Mouse (Mus musculus) forebrain, embryonic 15.5 days (tissue): ENCODE results near the gene Phf21a. TPM values are rescaled to one million over a fixed set of nuclear protein-coding genes. Genes with fewer than 3 reads are reported as not detected.

ENCODE experiments used
- ATAC-seq: fragments of 200-750 bp; cut with Nextera tagmentation; replicated peaks from 2 replicates; pipeline ENCODE4 v1.8.0; 2017; ENCODE audit warnings: mild to moderate bottlenecking, moderate TSS enrichment, moderate library complexity
- H3K27ac ChIP-seq: fragments of 300-500 bp; sonication (generic); replicated peaks from 2 replicates; pipeline ENCODE4 v1.5.1; 2015; ENCODE audit warnings: mild to moderate bottlenecking, inconsistent platforms
- H3K27me3 ChIP-seq: fragments of 300-500 bp; sonication (generic); 2 replicates; pipeline ENCODE4 v1.6.1; 2015; ENCODE audit warnings: inconsistent platforms
- H3K36me3 ChIP-seq: fragments of 300-500 bp; sonication (generic); 2 replicates; pipeline ENCODE4 v1.6.1; 2015; ENCODE audit warnings: mild to moderate bottlenecking, inconsistent platforms
- H3K4me1 ChIP-seq: fragments of 300-500 bp; sonication (generic); 2 replicates; pipeline ENCODE4 v1.6.1; 2015; ENCODE audit warnings: inconsistent platforms
- H3K4me2 ChIP-seq: fragments of 300-500 bp; sonication (generic); replicated peaks from 2 replicates; pipeline ENCODE4 v1.6.1; 2015; ENCODE audit warnings: mild to moderate bottlenecking, inconsistent platforms
- H3K4me3 ChIP-seq: fragments of 300-500 bp; sonication (generic); 2 replicates; pipeline ENCODE4 v1.5.1; 2015; ENCODE audit warnings: mild to moderate bottlenecking, inconsistent platforms
- H3K9ac ChIP-seq: fragments of 300-500 bp; sonication (generic); replicated peaks from 2 replicates; pipeline ENCODE4 v1.6.1; 2015; ENCODE audit warnings: mild to moderate bottlenecking, inconsistent platforms
- H3K9me3 ChIP-seq: fragments of 300-500 bp; sonication (generic); 2 replicates; pipeline ENCODE4 v1.6.1; 2016; ENCODE audit warnings: inconsistent platforms
- WGBS: fragments of 180-500 bp; shearing (Covaris S2); methylation state at CpG from one replicate; pipeline ENCODE4 v1.1.7; 2015; ENCODE audit warnings: mixed read lengths; 5-methylcytosine and 5-hydroxymethylcytosine counted together
- polyA plus RNA-seq: library from polyadenylated mRNA; unstranded; fragments of >200 nt; fragmentation: Nextera tagmentation; extraction: Ambion mirVana; gene quantifications from 2 replicates; pipeline ENCODE4 v1.2.1, GENCODE M21; 2015

Phf21a gene
- polyA plus RNA-seq, 1 experiment from 2014 or later = 46.8 TPM

DNA sequence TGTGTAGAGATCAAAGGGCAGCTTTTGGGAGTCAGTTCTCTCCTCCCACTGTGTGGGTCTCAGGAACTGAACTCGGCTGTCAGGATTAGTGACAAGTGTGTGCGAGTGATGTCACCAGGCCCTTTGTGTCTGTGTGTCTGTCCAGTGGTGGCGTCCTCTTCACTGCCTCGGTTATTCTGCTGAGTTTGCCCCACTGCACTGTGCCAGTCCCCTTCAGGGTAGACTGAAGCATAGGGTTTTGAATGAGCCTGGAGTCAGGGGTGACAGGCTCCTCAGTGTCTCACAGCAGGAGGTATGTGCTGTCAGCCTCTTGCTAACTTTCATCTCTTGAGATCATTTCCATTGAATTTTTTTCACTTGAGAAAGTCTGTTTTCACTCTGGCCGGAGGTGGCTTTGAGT is 260.5 kb downstream of the Phf21a start:
- no peak overlapping the region for H3K27ac ChIP-seq
- ATAC-seq = no peak
- H3K27me3 ChIP-seq = no peaks in the 10 kb centered on the region
- no peak overlapping the region for H3K4me2 ChIP-seq
- WGBS = 19% methylated on average over 5 of the region's 5 CpGs
- no peaks in the 10 kb centered on the region for H3K9me3 ChIP-seq
- no peaks in the 10 kb centered on the region for H3K4me1 ChIP-seq
- peaks cover 56% of the 10 kb centered on the region for H3K36me3 ChIP-seq
- no peak overlapping the region for H3K4me3 ChIP-seq
- no peak overlapping the region for H3K9ac ChIP-seq

DNA sequence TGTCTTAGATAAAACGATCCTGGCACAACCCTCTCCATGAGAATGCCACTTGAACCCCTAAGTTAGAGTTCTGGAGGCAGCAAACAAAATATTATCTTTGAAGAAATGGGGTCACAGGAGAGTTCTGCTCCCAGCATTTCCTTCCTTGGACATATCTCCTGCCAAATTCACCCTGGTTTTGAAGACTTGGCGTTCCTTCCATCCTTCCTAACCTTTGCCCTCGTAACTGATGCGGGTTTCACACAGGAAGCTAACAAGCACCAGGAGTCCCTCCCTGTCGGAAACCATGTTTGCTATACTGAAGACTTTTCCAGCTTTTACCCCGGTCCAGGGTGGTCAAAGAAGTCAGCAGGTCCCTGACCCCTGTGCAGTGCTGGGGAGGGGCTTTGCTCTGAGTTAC is 261.3 kb downstream of the Phf21a start:
- ATAC-seq = no peak
- Histone ChIP-seq H3K4me1 (no peaks in the 10 kb centered on the region), H3K27me3 (no peaks in the 10 kb centered on the region), H3K4me2 (no peak overlapping the region), H3K9ac (no peak overlapping the region), H3K9me3 (no peaks in the 10 kb centered on the region), H3K36me3 (peaks cover 56% of the 10 kb centered on the region), H3K27ac (no peak overlapping the region), H3K4me3 (no peak overlapping the region)
- WGBS = 84% methylated on average over 6 of the region's 6 CpGs

DNA sequence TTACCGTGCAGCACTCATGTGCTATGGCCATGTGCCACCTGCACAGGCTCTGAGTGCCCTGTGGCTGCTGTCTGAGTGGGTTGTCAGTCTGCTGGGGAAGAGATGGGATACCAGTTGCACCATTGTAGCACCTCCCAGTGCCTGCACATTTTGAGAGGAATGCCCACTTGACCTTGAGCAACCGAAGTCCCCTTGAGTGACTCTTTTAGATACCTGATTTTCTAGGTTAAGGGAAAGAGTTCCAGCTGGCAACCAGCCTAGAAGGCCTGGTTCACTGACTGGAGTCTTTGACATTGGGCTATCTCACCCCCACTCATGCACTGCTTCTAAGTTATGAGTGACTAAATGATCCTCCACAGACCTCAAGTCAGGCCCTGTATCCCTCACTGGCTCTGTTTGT is 266.4 kb downstream of the Phf21a start:
- Histone ChIP-seq H3K9ac (no peak overlapping the region), H3K4me3 (no peak overlapping the region), H3K4me1 (0 out of 2 replicates have a peak, but pooled peaks cover 4% of the 10 kb centered on the region), H3K9me3 (no peaks in the 10 kb centered on the region), H3K27me3 (no peaks in the 10 kb centered on the region), H3K36me3 (peaks cover 57% of the 10 kb centered on the region), H3K27ac (no peak overlapping the region), H3K4me2 (no peak overlapping the region)
- 83% methylated on average over 2 of the region's 2 CpGs for WGBS
- no peak for ATAC-seq

DNA sequence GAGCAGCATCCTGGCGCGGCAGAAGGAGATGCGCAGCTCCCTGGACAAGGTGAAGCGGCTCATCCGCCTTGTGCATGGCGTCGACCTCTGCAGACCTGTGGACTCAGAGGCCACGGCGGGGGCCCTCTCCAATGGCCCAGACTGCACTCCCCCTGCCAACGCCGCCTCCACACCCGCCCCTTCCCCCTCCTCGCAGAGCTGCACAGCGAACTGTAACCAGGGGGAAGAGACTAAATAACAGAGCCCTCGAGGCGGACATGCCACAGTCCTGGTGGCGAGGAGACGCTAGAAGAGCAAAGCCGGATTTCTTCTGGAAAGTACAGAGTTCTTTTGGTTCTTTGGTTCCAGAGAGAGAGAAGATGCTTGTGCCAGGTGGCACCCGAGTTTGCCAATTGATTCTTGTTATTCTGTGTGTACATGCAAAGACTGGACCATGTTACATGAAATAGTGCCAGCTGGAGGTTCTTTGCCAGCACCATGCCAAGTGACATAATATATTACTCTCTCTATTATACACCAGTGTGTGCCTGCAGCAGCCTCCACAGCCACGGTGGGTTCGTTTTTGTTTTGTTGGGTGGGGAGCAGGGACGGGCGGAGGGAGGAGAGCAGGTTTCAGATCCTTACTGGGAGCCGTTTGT is 267.4 kb downstream of the Phf21a start:
- H3K27ac ChIP-seq = peak overlapping the region; percentile 51

DNA sequence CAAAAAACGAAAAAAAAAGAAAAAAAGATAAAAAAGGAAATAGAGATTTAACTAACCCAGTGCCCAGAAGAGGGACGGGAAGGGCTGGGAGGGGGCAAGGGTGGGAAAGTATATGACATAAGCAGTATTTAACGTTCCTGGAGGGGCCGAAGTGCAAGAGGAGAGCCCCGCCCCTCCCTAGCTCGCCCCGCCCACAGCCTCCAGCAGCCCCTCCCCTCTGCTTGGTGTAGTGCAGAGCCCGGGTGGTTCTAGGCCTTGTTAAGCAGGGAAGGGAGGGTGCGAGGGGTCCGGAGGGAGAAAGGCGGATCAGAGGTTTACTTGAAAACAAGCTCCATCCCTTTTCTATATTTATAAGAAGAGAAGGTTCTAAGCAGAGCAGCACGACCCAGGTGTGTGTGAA is 268.0 kb downstream of the Phf21a start:
- peak; percentile 39; the same call in 1 of the 2 replicates for ATAC-seq
- 24% methylated on average over 12 of the region's 12 CpGs for WGBS
- H3K4me2 ChIP-seq = no peak overlapping the region
- 0 out of 2 replicates have a peak overlapping the region, but pooled peaks have one; percentile 38 for H3K27ac ChIP-seq
- 0 out of 2 replicates have a peak, but pooled peaks cover 4% of the 10 kb centered on the region for H3K4me1 ChIP-seq
- no peaks in the 10 kb centered on the region for H3K27me3 ChIP-seq
- H3K4me3 ChIP-seq = no peak overlapping the region
- peaks cover 53% of the 10 kb centered on the region for H3K36me3 ChIP-seq
- no peaks in the 10 kb centered on the region for H3K9me3 ChIP-seq
- H3K9ac ChIP-seq = no peak overlapping the region

More for the DNA sequence above, 267.4 kb downstream of the Phf21a start:
- Histone ChIP-seq H3K4me3 (no peak overlapping the region), H3K27me3 (no peaks in the 10 kb centered on the region), H3K4me2 (no peak overlapping the region), H3K4me1 (0 out of 2 replicates have a peak, but pooled peaks cover 4% of the 10 kb centered on the region), H3K9me3 (no peaks in the 10 kb centered on the region), H3K9ac (no peak overlapping the region), H3K36me3 (peaks cover 57% of the 10 kb centered on the region)
- WGBS = 66% methylated on average over 25 of the region's 25 CpGs
- peak; percentile 43 for ATAC-seq

DNA sequence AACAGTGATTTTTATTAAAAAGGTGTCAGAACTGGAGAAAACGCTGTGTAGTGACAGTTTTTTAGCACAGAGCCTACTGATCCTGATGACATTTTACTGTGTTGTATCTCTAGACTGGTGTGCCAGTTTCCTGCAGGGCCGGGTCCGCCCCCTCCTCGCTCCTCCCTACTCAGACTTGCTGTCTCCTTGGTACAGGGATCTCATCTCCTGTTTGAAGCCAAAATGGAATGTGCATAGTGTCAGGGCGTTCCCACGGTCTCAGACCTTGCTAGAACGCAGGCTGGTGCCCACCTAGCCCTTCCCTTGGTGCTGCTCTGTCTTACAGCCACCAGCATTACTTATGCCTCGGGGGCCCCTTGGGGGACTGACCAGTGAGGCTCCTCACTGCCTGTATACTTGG is 268.9 kb downstream of the Phf21a start:
- Histone ChIP-seq H3K4me3 (no peak overlapping the region), H3K4me2 (no peak overlapping the region), H3K27me3 (no peaks in the 10 kb centered on the region), H3K9ac (no peak overlapping the region), H3K4me1 (0 out of 2 replicates have a peak, but pooled peaks cover 4% of the 10 kb centered on the region), H3K27ac (no peak overlapping the region), H3K36me3 (peaks cover 48% of the 10 kb centered on the region), H3K9me3 (no peaks in the 10 kb centered on the region)
- ATAC-seq = no peak
- whole genome bisulfite sequencing = 88% methylated on average over 8 of the region's 8 CpGs

DNA sequence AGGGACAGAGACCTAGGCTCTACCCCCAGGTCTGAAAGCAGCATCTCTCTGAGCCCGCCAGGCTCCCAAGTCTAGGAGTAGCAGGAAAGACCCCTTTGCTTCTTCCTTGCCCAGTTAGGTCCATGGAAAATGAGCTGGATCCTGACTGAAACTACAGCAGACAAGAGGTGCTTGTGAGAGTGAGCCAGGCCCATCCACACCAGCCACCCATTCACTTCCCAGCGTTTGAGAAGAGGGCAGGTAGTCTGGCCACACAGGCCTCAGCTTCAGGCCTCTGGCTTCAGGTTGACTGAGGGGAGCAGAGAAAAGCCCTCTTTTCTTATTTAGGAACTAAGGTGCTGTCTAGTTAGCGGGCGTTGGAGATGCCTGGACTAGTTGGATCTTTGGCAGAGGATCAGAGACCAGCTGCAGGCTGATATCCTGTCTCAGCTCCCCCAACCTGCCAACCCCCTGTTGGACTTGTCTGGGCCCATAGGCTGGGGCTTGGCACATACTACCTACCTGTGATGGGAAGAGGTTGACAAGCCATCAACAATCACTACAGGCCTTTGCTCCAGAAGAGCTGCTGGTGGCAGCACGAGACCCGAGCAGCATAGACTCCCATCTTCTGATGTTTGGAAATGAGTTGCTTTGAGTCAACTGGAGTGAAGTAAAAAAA is 269.8 kb downstream of the Phf21a start:
- ATAC-seq = no peak
- 94% methylated on average over 6 of the region's 6 CpGs for WGBS
- no peak overlapping the region for H3K4me3 ChIP-seq
- no peaks in the 10 kb centered on the region for H3K27me3 ChIP-seq
- H3K4me2 ChIP-seq = no peak overlapping the region
- peaks cover 39% of the 10 kb centered on the region for H3K36me3 ChIP-seq
- no peak overlapping the region for H3K27ac ChIP-seq
- no peaks in the 10 kb centered on the region for H3K9me3 ChIP-seq
- no peak overlapping the region for H3K9ac ChIP-seq
- 0 out of 2 replicates have a peak, but pooled peaks cover 4% of the 10 kb centered on the region for H3K4me1 ChIP-seq

DNA sequence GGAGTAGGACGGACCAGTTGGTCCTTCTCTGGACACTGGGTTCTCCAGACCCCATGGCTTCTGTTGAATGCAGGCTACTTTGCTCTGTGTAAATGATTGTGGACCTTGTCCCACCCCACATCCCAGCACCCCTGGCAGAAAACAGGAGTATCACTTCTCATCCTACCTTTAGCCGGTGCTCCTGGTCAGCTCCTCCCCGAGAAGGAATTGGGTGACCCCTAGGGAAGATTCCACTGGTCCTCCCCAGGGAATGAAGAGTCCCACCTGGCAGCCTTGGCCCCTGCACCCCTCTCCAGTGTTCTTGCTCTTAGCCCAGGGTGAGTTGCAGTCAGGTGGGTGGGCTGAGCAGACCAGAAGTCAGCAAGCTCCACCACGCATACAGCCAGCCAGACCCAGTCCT is 271.2 kb downstream of the Phf21a start:
- Histone ChIP-seq H3K9me3 (no peaks in the 10 kb centered on the region), H3K27ac (no peak overlapping the region), H3K4me3 (no peak overlapping the region), H3K36me3 (peaks cover 26% of the 10 kb centered on the region), H3K9ac (no peak overlapping the region), H3K27me3 (peaks cover 2% of the 10 kb centered on the region; the same call in 1 of the 2 replicates), H3K4me2 (no peak overlapping the region), H3K4me1 (0 out of 2 replicates have a peak, but pooled peaks cover 4% of the 10 kb centered on the region)
- WGBS = 88% methylated on average over 4 of the region's 4 CpGs
- no peak for ATAC-seq

DNA sequence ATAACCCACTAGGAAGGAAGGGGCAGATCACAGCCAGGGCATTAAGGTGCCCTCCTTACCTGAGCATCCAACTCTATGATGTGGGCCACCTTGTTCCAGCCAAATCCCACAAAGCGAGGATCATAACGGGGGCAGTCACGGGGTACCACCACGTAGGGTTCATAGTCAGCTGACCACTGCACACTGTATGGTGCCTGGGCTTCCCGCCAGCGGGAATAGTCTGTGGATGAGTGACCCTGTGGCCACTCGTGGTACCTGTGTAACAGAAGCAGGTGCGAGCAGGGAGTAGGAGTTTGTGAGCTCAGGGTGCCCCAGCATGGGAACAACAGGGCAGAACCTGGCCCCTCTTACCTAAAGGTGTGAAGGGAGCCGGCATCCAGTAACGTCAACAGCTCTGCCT is 272.7 kb downstream of the Phf21a start:
- no peak overlapping the region for H3K4me3 ChIP-seq
- no peak for ATAC-seq
- peaks cover 16% of the 10 kb centered on the region; the same call in 1 of the 2 replicates for H3K36me3 ChIP-seq
- no peak overlapping the region for H3K9ac ChIP-seq
- H3K27me3 ChIP-seq = peaks cover 11% of the 10 kb centered on the region; the same call in 1 of the 2 replicates
- WGBS = 90% methylated on average over 10 of the region's 10 CpGs
- H3K9me3 ChIP-seq = no peaks in the 10 kb centered on the region
- H3K4me1 ChIP-seq = peaks cover 5% of the 10 kb centered on the region
- H3K4me2 ChIP-seq = no peak overlapping the region
- no peak overlapping the region for H3K27ac ChIP-seq

DNA sequence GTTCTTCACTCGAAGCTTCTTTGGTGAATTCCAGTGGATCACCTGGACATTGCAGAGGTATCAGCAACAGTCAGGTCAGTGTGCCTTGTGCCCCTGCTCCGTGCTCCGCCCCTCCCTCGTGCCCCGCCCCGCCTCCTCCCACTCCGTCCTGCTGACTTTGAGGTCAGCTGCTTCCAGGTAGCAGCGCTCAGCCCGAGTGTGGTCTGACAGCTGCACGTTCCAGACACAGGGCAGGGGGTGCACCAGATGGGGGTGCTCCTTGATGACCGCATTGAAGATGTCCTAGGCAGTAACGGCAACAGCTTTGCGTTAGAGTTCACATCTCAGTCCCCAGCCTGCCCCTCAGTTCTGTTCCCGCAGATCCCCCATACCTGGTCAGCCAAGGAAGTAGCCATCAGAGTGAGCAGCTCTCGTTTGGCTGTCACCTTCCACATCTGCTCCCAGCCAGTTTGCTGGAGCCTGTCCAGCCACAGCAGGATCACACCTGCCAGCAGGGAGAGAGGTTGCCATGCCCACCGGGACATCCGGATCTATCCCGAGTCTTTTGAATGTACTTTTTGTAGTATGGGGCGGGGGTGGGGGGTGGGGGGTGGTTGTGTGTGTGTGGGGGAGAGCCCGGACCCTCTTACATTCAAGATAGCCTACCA is 274.6 kb downstream of the Phf21a start:
- 45% methylated on average over 20 of the region's 20 CpGs for WGBS
- no peak overlapping the region for H3K27ac ChIP-seq
- H3K36me3 ChIP-seq = peaks cover 8% of the 10 kb centered on the region; the same call in 1 of the 2 replicates
- H3K9me3 ChIP-seq = no peaks in the 10 kb centered on the region
- peaks cover 25% of the 10 kb centered on the region for H3K4me1 ChIP-seq
- no peak for ATAC-seq
- no peak overlapping the region for H3K9ac ChIP-seq
- H3K4me3 ChIP-seq = no peak overlapping the region
- no peak overlapping the region for H3K4me2 ChIP-seq
- H3K27me3 ChIP-seq = peaks cover 11% of the 10 kb centered on the region; the same call in 1 of the 2 replicates

DNA sequence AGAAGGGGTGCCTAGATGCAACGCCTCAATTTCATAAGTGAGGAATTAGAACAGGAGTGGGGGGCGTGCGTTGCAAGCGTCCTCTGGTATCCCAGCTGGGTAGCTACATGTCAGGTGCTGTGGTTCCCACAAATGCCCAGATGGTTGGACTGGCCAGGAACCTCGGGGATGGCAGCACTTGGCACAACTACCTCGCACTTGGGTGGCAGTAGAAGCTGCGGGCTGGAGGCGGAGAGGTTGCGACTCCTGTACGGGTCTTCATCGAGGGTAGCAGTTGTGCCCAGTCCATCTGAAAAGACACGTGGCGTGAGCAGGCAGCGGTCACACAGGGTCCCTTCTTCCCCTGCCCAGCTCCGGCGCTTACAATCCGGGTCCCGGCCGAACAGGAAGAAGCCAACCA is 277.5 kb downstream of the Phf21a start:
- Histone ChIP-seq H3K27ac (no peak overlapping the region), H3K4me1 (peaks cover 44% of the 10 kb centered on the region), H3K4me2 (peak overlapping the region; percentile 37), H3K4me3 (peak overlapping the region; percentile 22), H3K27me3 (peaks cover 11% of the 10 kb centered on the region; the same call in 1 of the 2 replicates), H3K9ac (0 out of 2 replicates have a peak overlapping the region, but pooled peaks have one; percentile 30), H3K36me3 (no peaks in the 10 kb centered on the region), H3K9me3 (no peaks in the 10 kb centered on the region)
- WGBS = 12% methylated on average over 18 of the region's 19 CpGs
- no peak for ATAC-seq
